Mouse (Mus musculus) MEL (cell line): Measurements from ENCODE around the gene Snw1.
A peak's percentile ranks its signal among the peaks of the same experiment; 100 is the strongest.

Source experiments
- CTCF ChIP-seq, 3 experiments: IDR thresholded peaks in 2 of 3; conservative IDR thresholded peaks in 1 of 3; 2 replicates each; pipeline ENCODE4 v1.5.1; 2011 to 2012; ENCODE audit warnings: low read length in 3 of 3, low read depth in 2 of 3, mild to moderate bottlenecking in 2 of 3, improper control_type of control experiment in 1 of 3, inconsistent platforms in 1 of 3, mixed read lengths in 1 of 3, moderate library complexity in 1 of 3; ENCODE audit not compliant: control insufficient read depth in 1 of 3, insufficient read depth in 1 of 3, poor library complexity in 1 of 3, severe bottlenecking in 1 of 3
- EP300 ChIP-seq, 2 experiments: IDR thresholded peaks; 2 replicates each; pipeline ENCODE4 v1.6.1; 2011; ENCODE audit warnings: improper control_type of control experiment in 2 of 2, low read length in 2 of 2, low read depth in 1 of 2, mild to moderate bottlenecking in 1 of 2
- GATA1 ChIP-seq: IDR thresholded peaks from 2 replicates; pipeline ENCODE4 v1.6.1; 2011; ENCODE audit warnings: low read depth, low read length, improper control_type of control experiment
- HCFC1 ChIP-seq: IDR thresholded peaks from 2 replicates; pipeline ENCODE4 v1.6.1; 2012; ENCODE audit warnings: low read depth, mild to moderate bottlenecking, inconsistent platforms, low read length, improper control_type of control experiment, moderate library complexity
- MAFK ChIP-seq: IDR thresholded peaks from 2 replicates; pipeline ENCODE4 v1.6.1; 2011; ENCODE audit warnings: low read depth, mild to moderate bottlenecking, low read length, improper control_type of control experiment, borderline replicate concordance
- MAX ChIP-seq: IDR thresholded peaks from 2 replicates; pipeline ENCODE4 v1.6.1; 2011; ENCODE audit warnings: low read length, improper control_type of control experiment
- MXI1 ChIP-seq: IDR thresholded peaks from 2 replicates; pipeline ENCODE4 v1.6.1; 2011; ENCODE audit warnings: mild to moderate bottlenecking, low read depth, low read length, improper control_type of control experiment
- POLR2A ChIP-seq, 2 experiments: IDR thresholded peaks; 2 replicates each; pipeline ENCODE4 v1.6.1; 2011 to 2012; ENCODE audit warnings: low read length in 2 of 2, mild to moderate bottlenecking in 2 of 2, control low read depth in 1 of 2, improper control_type of control experiment in 1 of 2, low read depth in 1 of 2, moderate library complexity in 1 of 2; ENCODE audit not compliant: control insufficient read depth in 1 of 2, insufficient read depth in 1 of 2, poor library complexity in 1 of 2
- POLR2AphosphoS5 ChIP-seq: IDR thresholded peaks from 2 replicates; pipeline ENCODE4 v1.6.1; 2012; ENCODE audit warnings: low read depth, borderline replicate concordance, mild to moderate bottlenecking, inconsistent platforms, low read length, moderate library complexity, mixed read lengths
- SMC3 ChIP-seq: IDR thresholded peaks from 2 replicates; pipeline ENCODE4 v1.6.1; 2011; ENCODE audit warnings: low read depth, low read length, improper control_type of control experiment
- TCF12 ChIP-seq: IDR thresholded peaks from 2 replicates; pipeline ENCODE4 v1.6.1; 2014; ENCODE audit warnings: low read depth, mild to moderate bottlenecking, inconsistent platforms, low read length, improper control_type of control experiment, moderate library complexity
- USF1 ChIP-seq: IDR thresholded peaks from 2 replicates; pipeline ENCODE4 v1.6.1; 2014; ENCODE audit warnings: low read depth, mild to moderate bottlenecking, inconsistent platforms, low read length, improper control_type of control experiment, moderate library complexity
- USF2 ChIP-seq, 2 experiments: IDR thresholded peaks; 2 replicates each; pipeline ENCODE4 v1.6.1; 2011 to 2012; ENCODE audit warnings: improper control_type of control experiment in 2 of 2, low read length in 2 of 2, borderline replicate concordance in 1 of 2, inconsistent platforms in 1 of 2, low read depth in 1 of 2, mild to moderate bottlenecking in 1 of 2; ENCODE audit not compliant: insufficient read depth in 1 of 2
- ZC3H11A ChIP-seq: IDR thresholded peaks from 2 replicates; pipeline ENCODE4 v1.6.1; 2012; ENCODE audit warnings: low read depth, mild to moderate bottlenecking, inconsistent platforms, low read length, improper control_type of control experiment

- TF ChIP-seq HCFC1 (peak; percentile 99), EP300 (IDR thresholded peaks at IDR 0.05; ENCODE audit: low read depth in 1 of 2, low read length in 2 of 2) (no peak; a peak in 1 of 4 replicates), ZC3H11A (peak; percentile 35; the same call in 1 of the 2 replicates), MXI1 (peak; percentile 47), SMC3 (no peak), POLR2A (IDR thresholded peaks at IDR 0.05; ENCODE audit: control insufficient read depth in 1 of 2, insufficient read depth in 1 of 2, low read depth in 1 of 2, low read length in 2 of 2, poor library complexity in 1 of 2) (peak; percentile 62 to 85), USF2 (IDR thresholded peaks at IDR 0.05; ENCODE audit: borderline replicate concordance in 1 of 2, insufficient read depth in 1 of 2, low read depth in 1 of 2, low read length in 2 of 2) (no peak), CTCF (IDR thresholded peaks at IDR 0.05 in 2 of 3, conservative IDR thresholded peaks at IDR 0.05 in 1 of 3; ENCODE audit: control insufficient read depth in 1 of 3, insufficient read depth in 1 of 3, low read depth in 2 of 3, low read length in 3 of 3, poor library complexity in 1 of 3, severe bottlenecking in 1 of 3) (no peak), POLR2AphosphoS5 (peak; percentile 38; the same call in 1 of the 2 replicates), MAX (peak; percentile 49; the same call in 1 of the 2 replicates), MAFK (no peak), TCF12 (peak; percentile 75), USF1 (peak; percentile 66), GATA1 (peak; percentile 58)
Measured at GRCm38 (mm10) chr12:87471964-87472786, at the start of gene Snw1.
